In the genomic region with DNA sequence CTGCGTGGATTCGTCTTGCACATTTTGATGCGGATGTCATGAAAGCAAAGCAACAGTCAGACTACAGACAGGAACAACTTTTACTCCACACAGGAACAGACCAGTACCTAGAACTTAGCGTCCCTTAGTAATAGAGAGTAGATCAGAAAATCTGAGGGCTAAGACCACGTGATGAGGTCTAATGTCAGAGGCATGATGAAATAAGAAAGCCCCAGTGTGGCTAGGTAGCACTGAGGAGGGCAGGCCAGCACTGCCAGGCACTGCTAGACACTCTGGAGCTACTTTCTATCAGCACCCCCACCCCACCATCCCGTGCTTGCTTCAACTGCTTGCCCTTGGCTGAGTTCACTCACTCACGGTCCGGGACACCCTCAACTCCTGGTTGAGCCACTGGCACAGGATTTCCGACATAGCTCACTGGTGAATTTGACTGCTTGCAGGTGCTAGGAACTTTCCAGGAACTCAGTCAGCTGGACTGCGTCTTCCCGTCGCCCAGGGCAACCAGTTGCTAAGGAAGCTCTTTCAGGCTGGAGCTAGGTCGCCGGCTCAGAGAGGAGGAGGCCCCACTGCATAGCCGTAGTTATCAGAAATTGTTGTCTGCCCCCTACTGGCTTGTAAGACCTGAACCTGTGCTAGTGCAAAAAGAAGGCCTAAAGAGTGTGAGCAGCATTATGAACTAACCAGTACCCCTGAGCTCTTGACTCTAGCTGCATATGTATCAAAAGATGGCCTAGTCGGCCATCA, we compare ENCODE assay signal across 8 mouse cellular contexts. TPM values are rescaled to one million over a fixed set of nuclear protein-coding genes. Genes with fewer than 3 reads are reported as not detected.
DNase-seq lines count a peak whose midpoint lies in the region.

A gene (minus strand): TSS at position 510 of the 744 bp plus-strand sequence.

- intact Hi-C loops in left cerebral cortex, postnatal 36 days (cut with DNase I), result loop anchor here (5.0 kb wide), 1 partner anchor 296 kb away; no protein-coding TSS in a partner anchor

- DNase-seq in adrenal gland, postnatal 14 days, result peak; percentile 90
- peak; percentile 46 for DNase-seq in embryo, embryonic 11.5 days (ENCODE audit: low read depth, low spot score)
- peak; percentile 68 to 82 for DNase-seq in heart, adult 18-20 months
- peak; percentile 68 for DNase-seq in kidney, adult 11 months
- DNase-seq in left cerebral cortex, postnatal 36 days (ENCODE audit: low spot score in 2 of 2), result peak; percentile 23 to 41
- DNase-seq in mesoderm, embryonic 11.5 days (ENCODE audit: low read depth, low spot score), result peak; percentile 80
- peak; percentile 53 for DNase-seq in right cerebral cortex, postnatal 4 days
- DNase-seq in MN1 (ENCODE audit: low spot score), result no peak

RNA-seq across cellular contexts. Expression of the gene that starts here (rescaled TPM):
- total RNA-seq in adrenal gland, postnatal 14 days (2021), result 0.30 and 0.64 TPM in 2 replicates
- under 1 TPM; 0.05 to 0.18 TPM for total RNA-seq in heart, adult 18-20 months (2021)
- total RNA-seq in left cerebral cortex, postnatal 36 days (2021), result under 1 TPM; 0.77 to 0.96 TPM

Comparison
In these comparisons a context has a peak if more than half of its experiments do, and no peak if none do; other contexts are left out.
1. Peak in DNase-seq in adrenal gland, postnatal 14 days; RNA of the gene not detected or under 1 TPM.
2. Peak in DNase-seq in heart, adult 18-20 months; RNA of the gene not detected or under 1 TPM.
3. Peak in DNase-seq in left cerebral cortex, postnatal 36 days; RNA of the gene not detected or under 1 TPM.